Mouse (Mus musculus) cerebellum, adult 11-12 months (tissue): Measurements from ENCODE around the gene Gm28048.

Experiments used
- DNase-seq: peaks from one replicate; pipeline ENCODE4 v3.0.0; 2022

Gene Gm28048

DNA sequence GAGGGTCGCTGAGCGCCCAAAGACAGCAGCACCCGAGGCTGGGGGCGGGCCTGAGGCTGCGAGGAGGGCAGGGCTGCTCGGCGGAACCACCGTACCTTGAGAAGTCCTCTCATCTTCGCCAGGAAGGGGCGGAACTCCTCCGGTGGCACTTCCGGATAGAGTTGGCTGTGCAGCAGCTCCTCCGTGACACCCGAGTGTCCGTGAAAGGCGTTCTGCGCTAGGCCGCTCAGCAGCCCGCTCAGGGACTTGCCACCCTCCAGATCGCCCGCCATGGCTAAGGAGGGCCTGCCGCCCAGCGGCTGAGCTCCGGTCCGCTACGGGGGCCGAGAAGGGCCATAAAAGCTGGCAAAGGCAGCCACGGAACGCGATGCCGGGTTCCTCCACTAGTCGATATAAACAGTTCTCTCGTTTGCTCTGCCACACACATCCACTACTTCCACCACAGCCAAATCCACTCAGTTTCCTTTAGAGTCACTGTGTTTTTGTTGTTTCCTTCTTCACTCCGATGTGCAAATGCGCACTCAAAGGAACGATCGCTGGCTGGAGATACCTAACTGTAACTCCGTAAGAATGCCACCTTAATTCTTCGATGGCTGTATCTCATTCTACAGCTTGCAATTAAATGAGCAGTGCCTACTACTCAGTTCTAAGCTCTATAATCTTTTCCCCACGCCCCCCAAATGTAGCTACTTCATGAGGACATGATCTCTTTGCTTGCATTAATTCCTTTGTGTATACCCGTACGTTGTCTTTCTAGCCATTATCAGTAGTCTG lies at the start of gene Gm28048, which contains the start of gene Commd1:
Gm28048 (minus strand) TSS at position 107 of the 774 bp plus-strand sequence.
Commd1 (minus strand) TSS at position 399 of the 774 bp plus-strand sequence.
- peak; percentile 94 for DNase-seq

DNA sequence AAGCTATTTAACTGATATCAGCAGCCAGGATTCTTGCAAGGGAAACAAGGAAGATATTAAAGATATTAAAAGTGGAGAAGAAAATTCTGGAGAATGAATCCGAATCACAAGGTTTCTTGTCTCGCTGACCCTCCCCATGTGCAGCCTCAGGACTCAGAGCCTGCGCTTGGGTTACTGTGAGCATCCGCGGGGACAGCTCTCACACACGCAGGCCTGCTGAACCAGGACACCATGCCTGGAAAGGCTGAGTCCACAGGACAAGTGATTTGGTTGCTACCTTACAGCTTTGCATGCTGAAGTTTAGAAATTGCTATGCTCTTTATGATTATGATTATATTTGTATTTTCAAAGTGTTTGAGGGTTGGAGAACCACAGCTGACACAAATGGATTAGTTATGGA lies 47.5 kb upstream of the Gm28048 start:
- no peak for DNase-seq

- no peak for DNase-seq
Measured at GRCm38 (mm10) chr11:23028957-23029356, 47.1 kb upstream of the Gm28048 start.

- no peak for DNase-seq
Measured at GRCm38 (mm10) chr11:23024169-23024568, 42.3 kb upstream of the Gm28048 start.

DNA sequence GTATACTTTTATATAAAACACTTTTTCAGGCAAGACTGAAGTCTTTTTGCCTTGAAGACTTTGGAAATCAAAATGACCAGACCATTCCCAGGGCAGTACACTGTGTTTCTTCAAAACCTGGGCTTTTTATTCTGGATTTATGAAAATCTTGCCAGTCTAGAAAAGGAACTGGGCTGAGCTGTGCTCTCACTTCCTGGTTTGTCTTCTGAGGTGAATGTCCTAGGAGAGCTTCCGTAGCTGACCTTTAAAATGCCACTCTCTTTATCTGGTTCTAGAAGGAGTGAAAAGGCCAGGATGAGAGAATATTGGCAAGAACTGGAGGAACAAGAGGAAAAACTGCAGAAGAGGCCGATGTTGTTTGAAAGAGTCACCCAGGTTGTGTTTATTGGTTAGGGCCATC lies 41.3 kb upstream of the Gm28048 start:
- DNase-seq = no peak

- no peak for DNase-seq
Measured at GRCm38 (mm10) chr11:23020841-23021240, 39.0 kb upstream of the Gm28048 start.

GRCm38 (mm10) chr11:23020116-23020770 lies 38.4 kb upstream of the Gm28048 start:
- DNase-seq = no peak

DNA sequence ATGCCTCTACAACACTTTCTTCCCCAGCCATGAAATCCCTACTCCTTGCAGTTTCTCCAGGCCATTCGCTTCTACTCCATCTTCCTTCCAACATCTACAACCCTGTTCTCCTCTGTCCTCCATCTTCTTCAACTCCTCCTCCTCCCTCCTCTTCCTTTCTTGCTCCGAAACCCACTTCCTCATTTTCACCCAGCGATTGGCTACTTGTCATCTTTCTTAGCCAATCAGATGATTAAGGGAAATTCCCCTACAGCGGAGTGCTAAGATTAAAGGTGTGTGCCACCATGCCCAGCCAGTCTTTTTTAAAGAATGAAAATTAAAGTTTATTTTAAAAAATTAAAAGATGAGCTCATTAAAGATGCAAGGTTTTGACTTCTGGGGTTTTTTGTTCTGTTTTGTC lies 36.1 kb upstream of the Gm28048 start:
- DNase-seq = no peak

- DNase-seq = no peak
Measured at GRCm38 (mm10) chr11:23014996-23015395, 33.1 kb upstream of the Gm28048 start.

DNA sequence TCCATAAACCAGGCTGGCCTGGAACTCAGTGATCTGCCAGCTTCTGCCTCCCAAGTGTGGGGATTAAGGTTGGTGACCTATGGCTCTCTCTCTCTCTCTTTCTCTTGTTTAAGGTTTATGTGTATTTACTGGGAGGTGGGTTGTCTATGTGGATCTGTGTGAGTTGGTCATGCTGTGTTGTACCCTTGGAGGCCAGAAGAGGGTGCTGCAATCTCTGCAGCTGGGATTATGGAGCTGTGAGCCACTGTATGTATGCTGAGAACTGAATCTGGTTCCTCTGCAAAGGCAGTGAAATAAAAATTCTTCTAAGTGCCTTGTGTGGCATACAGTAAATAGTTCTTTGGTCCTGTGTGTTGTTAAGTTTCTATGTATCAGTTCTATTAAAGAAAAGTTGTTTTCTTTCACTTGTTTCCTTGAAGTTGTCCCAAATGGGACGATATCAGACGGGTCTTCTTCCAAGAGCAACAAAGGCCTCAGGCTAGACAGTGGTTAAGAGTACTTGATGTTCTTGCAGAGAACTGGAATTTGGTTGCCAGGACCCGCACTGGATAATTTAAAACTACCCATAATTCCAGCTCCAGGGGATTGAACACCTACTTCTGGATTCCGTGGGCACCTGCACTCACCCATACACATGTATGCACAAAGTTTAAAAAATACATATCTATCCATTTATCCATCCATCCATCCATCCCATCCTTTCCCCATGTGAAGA lies 31.8 kb upstream of the Gm28048 start:
- no peak for DNase-seq

DNA sequence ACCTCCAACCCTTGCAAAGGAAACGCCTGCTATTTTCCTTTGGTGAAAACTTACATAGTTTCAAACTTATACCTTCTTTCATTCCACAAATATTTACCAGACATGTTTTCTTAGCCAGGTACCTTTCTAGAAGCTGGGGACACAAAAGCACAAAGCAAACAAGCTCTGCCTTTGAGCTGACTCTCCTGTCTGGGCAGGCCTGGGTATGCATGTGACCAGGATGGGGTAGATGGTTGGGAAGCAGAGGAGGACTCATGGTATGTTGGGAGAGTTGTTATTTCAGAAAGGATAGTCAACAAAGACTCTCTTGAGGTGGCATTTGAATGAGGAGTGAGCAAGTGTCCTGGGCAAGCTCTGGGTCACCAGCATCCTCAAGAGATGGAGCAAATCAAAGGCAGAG lies 31.2 kb upstream of the Gm28048 start:
- DNase-seq = no peak

GRCm38 (mm10) chr11:23008824-23009200 lies 26.9 kb upstream of the Gm28048 start:
- DNase-seq = no peak

DNA sequence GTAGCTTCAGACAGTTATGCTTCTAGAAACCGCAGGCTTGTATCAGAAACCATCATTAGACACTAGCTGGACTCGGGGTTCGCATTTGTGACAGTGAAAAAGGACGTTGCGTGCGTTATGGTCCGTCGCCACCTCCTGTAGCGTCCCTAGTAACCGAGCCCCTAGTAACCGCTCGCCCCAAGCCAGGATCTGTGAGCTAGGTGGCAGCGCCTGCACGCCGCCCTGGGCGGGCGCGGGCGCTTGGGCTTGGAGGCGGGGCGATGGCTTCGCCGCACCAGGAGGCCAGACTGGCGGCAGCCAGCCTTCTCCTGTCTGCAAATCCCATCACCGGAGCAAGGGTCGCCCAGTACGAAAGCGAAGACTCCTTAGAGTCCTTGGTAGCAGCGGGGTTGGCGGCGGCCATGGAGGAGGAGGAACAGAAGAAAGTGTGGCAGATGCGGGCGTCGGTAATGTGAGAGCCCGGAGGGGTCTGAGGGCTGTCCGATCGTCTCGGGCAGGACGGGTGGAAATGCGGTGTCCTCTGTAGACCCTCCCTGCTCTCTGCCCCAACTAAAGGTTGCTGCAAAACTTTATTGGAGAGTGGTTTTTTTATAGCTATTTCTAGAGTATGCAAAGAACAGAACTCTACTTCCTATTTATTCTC lies 26.4 kb upstream of the Gm28048 start:
- DNase-seq = peak; percentile 86

DNA sequence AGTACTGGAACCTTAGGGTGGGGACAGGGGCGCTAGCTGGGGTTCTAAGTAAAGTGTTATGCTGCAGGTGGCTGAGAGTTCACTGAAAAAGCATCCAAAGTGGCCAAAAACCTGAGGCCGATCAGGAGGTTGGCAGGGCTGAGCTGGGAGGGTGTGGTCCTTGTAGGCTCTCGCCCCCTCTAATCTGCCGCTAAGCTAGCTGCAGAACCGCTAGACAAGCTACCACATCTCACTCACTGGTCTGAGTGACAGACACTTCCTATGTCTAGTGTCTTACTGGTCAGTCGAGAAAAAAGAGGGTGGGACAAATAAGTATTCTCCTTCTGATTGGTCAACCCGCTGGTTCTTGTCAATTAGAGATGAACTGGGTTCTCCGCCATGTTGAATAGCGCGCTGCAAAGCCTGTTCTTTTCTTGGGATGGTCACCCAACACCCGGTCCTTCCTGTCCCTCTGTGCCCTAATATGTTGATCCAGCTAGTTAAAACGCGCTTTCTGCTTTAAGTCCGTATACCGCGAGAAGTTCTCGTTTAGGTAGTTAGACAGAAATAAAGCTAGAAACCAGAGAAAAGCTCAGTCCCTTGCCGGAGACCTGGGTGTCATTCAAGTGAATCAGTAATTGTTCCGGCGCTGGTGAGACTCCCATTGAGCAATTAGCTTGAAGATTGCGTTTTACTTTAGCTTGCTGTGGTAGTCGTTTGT lies 25.7 kb upstream of the Gm28048 start, which contains the start of gene Fam161a:
Fam161a (plus strand) TSS at position 51 of the 700 bp plus-strand sequence.
- peak; percentile 86 for DNase-seq

GRCm38 (mm10) chr11:23007166-23007480 lies 25.2 kb upstream of the Gm28048 start:
- DNase-seq = no peak

- no peak for DNase-seq
Measured at GRCm38 (mm10) chr11:23005276-23005675, 23.4 kb upstream of the Gm28048 start.

- no peak for DNase-seq
Measured at GRCm38 (mm10) chr11:22998308-22998707, 16.4 kb upstream of the Gm28048 start.

- DNase-seq = no peak
Measured at GRCm38 (mm10) chr11:22995461-22995860, 13.6 kb upstream of the Gm28048 start.

DNA sequence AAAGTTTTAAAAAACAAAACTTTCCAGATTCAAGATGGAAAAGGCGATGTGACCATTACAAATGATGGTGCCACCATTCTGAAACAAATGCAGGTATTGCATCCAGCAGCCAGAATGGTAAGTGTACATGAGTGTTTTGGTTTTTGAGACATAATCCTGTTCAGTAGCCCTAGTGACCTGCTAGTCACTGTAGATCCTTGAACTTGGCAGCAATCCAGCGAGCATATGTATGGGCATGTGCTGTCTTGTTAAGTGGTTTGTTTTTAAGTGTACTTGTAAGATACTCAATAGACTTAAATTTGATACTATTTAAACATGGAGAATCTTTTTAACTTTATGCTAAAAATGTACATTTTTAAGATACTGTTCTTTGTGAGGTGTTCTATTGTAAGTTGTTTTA lies 12.4 kb upstream of the Gm28048 start:
- DNase-seq = no peak

DNA sequence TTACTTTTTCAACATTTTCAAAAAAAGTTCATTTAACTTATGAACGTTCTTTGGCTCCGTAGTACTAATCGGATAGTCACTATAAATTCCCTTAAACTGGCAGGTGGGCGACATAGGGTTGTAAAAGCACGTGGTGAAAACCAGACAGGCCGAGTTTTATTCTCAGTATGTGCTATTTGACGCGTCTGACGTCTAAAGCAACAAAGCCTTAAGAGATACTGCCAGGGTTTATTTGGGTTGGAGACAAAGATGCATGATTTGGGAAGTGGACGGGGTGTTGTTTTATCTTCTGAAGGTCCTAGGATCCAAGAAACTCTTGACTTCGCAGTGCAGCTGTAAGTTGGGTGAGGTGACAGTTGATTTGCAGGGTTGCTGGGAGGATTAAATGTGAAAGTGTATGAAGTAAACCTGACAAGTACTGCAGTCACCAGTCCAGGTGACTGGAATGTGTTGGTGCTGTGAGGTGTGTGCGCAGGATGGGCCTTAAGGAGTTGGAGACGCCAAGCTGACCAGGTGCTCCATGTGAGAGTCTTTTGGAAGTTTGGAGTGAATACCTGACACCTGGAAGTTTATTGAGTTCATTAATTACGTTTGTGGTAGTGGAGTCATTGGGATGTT lies 9.4 kb upstream of the Gm28048 start:
- no peak for DNase-seq

DNA sequence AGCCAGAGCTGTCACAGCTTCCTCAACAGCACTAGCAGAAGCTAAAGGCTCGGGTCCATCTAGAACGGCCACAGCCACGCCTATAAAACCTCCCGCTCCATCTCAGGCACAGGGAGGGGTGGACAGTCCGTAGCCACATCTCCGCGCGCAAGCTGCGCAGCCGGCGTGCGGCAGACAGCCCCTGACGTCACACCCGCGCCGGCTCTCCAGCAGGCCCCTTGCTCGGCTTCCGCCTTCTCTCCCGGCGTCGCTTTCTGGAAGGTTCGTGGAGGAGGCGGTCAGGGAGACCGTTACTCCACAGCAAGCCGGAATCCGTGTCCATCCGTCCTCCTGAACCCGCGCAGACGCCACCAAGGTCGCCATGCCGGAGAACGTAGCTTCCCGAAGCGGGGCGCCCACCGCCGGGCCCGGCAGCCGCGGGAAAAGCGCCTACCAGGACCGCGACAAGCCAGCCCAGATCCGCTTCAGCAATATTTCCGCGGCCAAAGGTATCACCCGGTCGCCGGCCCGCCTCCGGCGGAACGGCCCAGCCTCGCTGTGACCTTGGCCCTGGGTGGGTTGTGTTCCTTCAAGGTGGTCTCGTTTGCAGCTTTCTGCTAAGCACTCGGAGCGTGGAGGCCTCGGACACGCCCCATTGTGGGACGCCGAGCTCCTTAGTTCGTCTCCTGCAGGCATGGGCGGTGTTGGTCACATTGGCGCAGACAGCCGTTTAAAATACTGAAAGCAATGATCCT lies 8.7 kb upstream of the Gm28048 start, which contains the start of gene Cct4:
Cct4 (plus strand) TSS at position 127 of the 734 bp plus-strand sequence.
- DNase-seq = peak; percentile 93
